Mouse (Mus musculus): ENCODE data around the gene Naglu.

The Naglu gene

DNA sequence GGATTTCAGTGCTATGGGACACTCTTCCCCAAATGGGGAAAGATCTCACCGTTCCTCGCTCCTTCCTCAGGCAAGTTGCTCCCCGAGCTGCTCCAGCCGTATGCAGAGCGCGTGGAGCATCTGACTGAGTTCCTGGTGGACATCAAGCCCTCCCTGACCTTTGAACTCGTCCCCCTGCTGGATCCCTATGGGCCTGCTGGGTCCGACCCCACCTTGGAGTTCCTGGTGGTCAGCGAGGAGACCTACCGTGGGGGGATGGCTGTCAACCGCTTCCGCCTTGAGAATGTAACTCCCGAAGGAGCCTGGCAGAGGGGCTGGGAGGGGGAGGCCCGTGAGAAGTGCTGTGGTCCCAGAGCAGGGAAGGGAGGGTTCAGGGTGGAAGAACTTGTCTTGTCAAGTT lies 14.4 kb downstream of the Naglu start:
- DNase-seq (ENCODE audit: low read depth, low spot score) = no peak

DNA sequence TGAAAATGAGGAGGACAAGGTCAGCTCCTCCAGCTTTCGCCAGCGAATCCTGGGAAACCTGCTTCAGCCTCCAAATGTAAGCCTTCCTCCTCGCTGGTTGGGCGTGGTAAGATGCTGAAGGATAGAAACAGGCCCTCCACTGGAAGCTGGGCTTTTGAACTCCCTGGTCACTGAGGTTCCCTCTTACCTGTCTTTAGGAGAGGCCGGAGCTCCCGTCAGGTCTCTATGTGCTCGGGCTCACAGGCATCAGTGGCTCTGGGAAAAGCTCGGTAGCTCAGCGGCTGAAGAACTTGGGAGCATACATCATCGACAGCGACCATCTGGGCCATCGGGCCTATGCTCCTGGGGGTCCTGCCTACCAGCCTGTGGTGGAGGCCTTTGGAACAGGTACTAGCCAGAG lies 15.0 kb downstream of the Naglu start:
- no peak for DNase-seq (ENCODE audit: low read depth, low spot score)

DNA sequence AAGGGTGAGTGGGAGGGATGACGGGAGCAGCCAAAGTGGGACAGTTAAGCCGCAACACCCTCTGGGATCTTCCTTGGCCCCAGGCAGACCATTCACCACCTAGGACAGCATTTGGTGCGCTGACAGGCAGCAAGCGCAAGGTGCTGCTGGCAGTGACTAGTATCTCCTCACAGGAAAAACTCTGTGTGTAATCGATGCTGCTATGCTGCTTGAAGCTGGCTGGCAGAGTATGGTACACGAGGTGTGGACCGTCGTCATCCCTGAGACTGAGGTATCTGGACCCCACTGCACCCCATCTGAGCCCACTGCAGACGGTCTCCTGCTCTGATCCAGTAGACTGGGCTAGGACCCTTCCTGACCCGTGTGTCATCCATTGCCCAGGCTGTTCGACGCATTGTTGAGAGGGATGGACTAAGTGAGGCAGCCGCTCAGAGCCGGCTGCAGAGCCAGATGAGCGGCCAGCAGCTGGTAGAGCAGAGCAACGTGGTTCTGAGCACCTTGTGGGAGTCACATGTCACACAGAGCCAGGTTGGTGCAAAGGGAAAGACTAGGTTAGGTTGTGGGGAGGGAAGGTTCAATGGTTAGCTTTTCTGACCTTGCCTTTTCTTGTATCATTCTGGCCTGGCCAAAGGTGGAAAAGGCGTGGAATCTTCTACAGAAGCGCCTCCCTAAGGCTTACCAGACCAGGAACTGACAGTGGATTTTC lies 16.0 kb downstream of the Naglu start:
- no peak for DNase-seq (ENCODE audit: low read depth, low spot score)

DNA sequence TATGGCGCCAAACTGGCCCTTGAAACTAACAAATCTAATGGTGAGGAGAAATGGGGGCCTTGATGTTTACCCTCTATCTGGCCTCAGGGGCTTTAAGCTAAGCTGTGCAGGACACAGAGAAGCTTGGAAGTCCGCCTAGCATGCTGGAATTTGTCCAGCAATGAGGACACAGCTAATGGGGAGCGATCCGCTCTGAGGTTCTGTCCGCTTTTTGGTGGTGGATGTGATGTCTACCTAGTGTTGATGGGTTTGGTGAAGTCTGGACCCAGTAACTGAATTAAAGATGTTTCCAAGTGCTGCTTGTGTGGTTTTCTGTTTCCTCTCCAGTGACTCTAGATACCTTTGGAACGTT lies 16.5 kb downstream of the Naglu start:
- peak; percentile 26 for DNase-seq (ENCODE audit: low read depth, low spot score)

DNA sequence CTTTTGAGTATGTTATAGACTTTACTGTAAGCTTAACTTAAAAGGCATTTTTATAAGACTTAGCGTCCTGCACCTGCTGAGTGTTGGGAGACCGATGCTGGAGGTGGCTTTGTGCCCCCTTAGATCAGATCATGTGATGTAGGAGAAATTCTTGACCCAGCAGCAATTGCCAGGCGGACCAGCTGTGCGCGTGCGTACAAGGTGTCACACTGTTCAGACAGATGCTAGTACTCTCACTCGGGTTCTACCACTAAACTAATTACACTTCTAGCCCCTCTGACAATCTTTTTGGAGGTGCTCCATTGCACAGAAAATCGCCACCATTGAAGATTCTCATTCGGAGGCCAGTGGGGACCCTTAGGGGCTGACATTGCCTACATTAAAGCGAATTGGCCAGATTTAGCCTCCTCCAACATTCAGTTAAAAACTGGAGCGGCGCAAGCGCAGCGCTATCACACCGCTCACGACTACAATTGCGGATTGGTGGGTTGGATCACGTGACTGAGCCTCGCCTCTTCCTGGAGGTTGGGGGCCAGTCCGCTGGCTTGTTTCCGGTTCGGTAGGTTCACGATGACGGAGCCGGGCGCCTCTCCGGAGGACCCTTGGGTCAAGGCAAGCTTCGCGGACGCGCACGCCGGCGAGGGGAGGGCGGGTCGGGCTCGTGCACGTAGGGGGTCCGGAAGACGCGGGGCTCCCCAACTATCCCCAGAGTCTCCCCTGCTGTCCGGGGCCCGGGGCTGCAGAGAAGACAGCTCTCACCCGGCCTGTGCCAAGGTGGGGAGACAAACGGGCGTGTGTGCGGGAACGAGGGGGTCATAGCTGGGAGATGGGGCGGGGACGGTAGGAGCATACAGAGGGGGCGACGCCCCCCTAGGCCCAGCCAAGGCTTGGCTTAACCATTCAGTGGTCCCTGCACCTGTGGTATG lies 17.2 kb downstream of the Naglu start, which contains the start of gene Mlx:
Gene Mlx, plus strand, starts transcription at position 522 of the 926 bp plus-strand sequence.
- peak; percentile 98 for DNase-seq (ENCODE audit: low read depth, low spot score)

DNA sequence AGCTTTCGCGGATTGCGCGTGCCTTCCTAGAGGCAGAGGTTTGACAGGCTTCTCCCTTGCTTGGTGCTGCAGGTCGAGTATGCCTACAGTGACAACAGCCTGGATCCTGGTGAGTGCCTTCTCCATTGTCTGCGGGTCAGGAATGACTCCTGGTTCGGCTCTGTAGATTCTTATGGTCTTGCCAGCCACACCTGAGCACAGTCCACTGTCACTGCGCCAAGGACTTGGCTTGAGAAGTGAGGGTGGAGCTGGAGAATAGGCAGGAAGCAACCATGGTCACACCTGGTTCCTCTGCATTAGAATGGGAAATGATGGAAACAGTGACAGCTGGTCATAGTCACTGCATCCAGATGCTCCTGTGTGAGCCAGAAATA lies 17.9 kb downstream of the Naglu start:
- DNase-seq (ENCODE audit: low read depth, low spot score) = peak; percentile 41

DNA sequence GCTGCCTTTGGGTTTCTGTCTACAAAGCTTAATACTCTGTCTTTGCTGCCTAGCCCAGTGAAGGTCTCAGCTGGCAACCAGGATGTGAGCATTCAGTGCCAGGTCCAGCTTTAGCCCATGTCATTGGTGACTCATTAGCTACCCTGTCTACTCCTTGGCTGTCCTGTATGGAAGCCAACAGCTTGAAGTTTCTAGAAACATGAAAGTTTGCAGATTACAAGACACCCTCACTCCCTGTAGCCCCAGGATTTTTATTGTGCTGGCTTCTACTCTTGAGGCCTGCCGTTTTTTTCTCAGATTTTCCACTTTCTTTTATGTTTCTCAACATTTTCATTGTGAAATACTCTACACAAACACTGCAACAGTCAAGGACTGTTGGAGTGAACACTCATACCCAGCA lies 20.1 kb downstream of the Naglu start:
- DNase-seq (ENCODE audit: low read depth, low spot score) = no peak

DNA sequence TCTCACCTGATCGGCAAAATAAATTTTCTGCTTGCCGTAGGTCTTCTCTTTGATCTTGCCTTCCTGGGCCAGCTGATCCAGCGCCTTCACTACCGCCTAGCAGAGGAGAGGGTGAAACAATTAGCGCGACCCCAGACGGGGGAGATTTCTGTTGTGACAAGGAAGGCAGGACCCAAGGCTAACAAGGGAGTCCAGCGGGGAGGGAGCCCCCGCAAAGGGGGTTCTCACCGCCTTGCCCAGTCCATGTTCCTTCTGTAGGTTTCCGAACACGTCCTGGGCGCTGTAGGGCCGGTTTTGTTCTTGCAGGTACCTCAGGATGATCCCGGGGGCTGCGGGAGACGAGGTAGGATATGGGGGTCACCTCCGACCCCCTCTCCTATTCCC lies 25.1 kb downstream of the Naglu start:
- DNase-seq (ENCODE audit: low read depth, low spot score) = no peak

DNA sequence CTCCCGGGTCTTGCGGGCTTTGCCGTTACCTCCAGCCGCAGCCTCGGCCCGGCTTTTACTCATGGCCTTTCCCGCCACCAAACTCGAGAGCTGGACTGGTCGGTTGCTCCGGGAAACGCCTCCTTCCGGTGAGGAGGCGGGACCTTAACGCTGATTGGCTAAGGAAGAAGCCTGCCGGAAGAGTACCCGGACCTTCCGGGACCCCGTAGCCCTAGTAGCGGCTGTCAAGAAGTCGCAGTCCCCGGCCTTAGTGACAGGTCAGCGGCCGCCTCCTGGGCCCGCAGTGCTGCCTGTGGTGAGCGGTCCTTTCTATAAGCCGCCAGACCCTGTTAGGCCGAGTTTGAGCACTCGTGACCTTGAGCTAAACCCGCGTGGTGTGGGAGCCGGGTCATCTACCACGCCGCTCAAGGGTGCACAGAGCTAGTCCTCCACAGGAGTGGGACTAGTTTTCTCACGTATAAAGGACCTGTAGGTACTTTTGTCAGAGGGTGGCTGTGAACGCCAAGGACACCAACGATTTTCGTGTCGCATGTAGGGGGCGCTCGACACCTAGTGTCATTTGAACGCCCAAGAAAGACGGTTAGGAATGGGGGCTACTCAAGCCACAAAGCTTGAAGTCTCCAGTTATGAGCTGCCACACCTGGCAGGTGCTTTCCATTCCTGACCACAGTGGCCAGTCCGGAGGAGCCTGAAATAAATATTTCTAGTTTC lies 25.7 kb downstream of the Naglu start, which contains the start of gene Psmc3ip:
Gene Psmc3ip, minus strand, starts transcription at position 123 of the 711 bp plus-strand sequence.
- peak; percentile 98 for DNase-seq (ENCODE audit: low read depth, low spot score)

DNA sequence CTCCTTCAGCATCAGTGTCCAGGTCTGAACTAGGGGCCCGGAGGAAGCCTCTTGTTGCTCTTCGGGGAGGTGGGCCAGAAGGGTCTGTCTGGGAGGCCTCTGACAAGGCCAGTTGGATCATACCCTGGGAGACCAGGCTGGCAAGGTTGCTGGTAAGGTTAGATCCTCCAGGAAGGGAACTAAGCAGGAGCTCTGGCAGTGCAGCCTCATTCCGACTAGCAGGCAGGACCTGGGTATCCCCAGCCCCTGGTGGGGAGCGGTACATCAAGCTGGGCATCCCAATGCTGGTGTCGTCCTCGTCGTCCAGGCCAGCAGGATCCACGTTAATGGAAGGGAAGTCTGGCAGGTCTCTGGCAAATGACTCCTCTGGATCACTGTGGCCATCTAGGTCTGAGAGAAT lies 28.4 kb downstream of the Naglu start:
- DNase-seq (ENCODE audit: low read depth, low spot score) = no peak

DNA sequence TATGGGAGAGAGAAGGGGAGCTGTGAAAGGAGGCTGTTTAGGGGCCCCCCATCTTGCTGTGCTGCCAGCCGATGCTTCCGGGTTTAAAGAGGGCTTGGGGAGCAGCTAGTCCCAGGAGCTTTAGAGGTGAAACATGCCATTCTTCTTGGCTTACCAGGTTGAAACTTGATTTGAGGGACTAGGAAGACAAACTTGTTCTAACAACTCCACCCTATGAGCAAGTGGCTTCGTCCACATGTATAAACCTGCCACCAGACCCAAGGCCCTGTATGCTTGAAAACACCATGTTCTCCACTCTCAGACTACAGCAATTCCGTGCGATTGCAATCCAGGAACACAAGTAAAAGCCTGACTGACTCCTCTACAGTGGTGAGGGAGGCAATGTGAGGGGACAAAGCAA lies 33.2 kb downstream of the Naglu start:
- no peak for DNase-seq (ENCODE audit: low read depth, low spot score)

DNA sequence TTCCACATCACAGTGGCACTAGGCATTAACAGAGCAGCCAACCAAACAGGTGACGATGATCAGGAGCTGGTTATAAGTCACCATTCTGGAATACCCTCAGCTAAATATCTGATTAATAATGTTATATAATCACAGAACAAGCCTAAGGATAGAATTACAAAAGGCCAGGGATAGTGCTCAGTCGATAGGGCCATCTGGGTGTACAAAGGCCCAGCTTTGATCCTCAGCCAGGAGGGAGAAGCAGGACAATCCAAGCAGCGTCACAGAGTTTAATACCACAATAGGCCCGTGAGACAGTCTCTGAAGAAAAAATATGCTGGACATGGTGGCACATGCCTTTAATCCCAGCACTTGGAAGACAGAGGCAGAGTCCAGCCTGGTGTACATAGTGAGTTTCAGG lies 39.5 kb downstream of the Naglu start:
- DNase-seq (ENCODE audit: low read depth, low spot score) = peak; percentile 29

DNA sequence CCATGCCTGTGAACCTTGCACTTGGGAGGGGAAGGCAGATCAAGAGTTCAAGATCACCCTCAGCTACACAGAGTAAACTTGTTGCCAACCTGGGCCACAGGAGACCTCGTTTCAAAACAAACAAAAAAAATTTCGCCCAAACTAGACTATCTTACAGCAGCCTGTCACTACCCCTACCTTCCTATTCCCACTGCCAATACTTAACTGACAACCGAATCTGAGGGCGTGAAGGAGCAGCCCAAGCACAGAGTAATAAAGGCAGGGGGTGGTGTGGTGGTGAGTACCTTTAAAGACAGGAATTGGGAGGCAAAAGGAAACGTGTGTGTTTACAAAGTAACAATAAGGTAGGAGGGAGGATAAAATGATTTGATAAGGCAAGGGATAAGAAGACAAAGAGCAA lies 40.9 kb downstream of the Naglu start:
- DNase-seq (ENCODE audit: low read depth, low spot score) = no peak

DNA sequence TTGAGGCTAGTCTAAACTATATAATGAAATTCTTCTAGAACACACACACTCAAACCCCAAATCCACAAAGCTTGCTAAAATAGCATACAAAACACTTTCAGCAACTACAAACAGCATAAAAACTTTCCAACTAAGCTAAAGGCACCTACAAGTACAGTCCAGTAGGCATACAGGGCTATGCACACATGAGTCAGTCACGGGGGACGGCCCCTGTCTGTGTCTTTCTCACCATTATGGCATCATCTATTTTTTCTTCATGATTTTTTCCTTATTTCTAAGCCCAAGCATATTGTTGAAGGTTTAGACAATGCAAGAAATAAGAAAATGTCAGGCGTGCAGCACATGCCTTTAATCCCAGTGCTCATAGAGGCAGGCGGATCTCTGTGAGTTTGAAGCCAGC lies 41.4 kb downstream of the Naglu start:
- no peak for DNase-seq (ENCODE audit: low read depth, low spot score)

DNA sequence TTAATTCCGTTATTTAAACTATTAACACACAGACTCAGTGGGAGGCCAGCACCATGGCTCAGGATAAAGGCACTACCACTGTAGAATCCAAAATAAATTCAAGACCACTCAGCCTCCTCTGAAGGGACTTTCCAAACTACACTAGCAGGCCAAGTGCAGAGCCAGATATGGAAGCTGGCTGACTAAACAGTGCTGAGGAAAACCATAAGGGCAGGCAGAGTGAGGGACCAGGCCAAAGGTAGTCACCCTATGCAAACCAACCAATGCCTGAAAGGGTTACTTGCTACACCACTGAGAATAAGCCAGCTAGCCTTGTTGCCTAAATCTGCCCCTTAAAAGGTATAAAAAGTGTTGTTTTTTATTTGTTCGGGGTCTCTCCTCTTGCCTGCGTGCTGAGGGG lies 42.4 kb downstream of the Naglu start:
- DNase-seq (ENCODE audit: low read depth, low spot score) = no peak

DNA sequence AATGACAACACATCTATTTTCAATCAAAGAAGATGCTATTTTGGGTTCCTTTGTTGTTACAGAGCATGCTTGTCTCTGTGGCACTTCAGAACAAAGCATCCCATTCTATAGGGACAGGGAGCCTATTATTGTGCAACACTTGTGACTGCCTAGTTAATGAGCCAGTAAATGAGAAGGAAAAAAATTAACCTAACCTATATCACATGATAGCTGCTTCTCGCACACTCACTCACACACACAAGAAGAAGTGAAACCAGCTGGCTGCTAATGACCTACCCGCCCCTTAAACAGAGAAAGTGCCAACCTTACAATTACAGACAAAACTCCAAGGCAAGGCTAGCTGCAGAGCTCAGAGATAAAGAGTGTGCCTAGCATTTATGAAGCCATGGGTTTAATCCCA lies 45.8 kb downstream of the Naglu start:
- peak; percentile 82 for DNase-seq (ENCODE audit: low read depth, low spot score)

DNA sequence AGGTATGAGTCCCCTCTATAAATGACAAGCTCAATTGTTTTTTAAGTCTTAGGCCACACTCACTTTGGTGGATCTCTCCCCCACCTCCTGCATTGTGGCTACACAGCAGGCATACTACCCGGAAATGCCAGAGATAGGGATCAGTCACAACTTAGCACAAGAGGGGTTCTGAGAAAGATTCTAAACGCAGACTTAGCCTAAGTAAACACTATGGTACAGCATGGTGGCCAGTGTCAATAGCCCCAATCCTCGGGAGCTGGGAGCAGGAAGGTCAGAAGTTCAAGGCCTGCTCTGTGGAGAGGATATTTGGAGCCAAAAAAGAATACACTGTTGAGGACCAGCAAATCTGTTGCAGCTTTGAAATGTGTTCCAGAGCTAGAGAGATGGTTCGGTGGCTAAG lies 48.3 kb downstream of the Naglu start:
- no peak for DNase-seq (ENCODE audit: low read depth, low spot score)

DNA sequence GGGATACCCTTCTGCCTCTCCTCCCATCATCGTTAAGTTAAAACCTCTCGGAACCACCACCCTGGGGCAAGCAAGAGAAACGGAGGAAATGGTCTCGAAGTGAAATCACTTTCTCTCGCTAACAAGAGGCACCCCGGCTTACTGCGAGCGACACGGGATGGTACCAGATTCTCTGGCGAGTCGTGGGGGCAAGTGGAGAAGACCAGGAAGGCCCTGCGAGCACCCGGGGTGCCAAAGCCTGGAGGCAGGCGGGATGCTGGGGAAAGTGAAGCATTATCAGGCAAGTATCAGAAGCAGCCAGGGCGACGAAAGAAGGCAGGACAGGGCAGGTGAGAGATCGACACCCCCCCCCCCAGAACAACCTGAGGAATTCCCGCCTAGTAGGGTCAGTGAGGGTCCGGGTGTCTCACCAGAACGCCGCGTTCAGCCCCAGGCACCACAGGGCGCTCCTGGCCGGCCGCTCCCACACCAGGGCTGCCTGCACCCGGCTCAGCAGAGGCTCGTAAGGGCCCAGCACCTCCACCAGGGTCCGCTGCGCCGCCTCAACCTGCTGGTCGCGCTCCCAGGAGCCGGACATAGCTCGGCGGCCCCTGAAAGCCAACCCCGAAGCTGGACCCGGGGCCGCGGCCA lies 49.4 kb downstream of the Naglu start:
- no peak for DNase-seq (ENCODE audit: low read depth, low spot score)

DNA sequence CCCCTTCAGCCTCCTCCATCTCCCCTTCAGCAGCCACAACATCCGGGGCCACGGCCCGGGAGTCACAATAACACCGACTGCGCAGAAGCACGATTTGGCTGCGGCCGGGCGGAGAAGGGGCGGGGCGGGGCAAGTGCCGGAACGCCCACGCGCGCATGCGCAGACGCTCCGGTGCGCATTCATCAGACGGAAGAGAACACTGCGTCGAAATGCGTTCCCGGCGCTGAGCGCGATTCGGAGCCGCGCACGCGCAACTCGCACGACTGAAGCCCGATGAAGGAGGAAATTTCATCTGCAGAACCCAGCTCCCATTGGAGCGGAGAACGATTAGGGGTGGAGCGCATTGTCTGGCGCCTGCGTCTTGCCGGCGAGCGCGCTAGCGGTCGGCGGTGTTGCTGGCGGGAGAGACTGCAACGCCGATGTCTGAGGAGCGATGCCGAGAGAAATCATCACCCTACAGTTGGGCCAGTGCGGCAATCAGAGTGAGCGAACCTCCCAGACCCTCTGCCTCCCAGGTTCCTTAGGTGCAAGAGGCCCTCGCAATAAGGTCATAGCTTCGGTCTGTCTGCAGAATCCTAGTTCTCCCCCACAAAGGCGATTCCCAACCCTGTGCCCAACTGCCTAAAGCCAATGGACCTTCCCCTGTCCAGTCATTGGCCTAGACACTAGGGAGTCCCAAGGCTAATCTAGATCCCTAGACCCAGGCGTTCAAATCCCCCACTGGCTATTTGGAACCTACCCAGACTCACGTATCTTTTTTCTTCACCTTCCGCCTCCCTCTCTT lies 50.1 kb downstream of the Naglu start, which contains the start of the genes Retreg3 and Tubg1:
Gene Retreg3, minus strand, starts transcription at position 133 of the 784 bp plus-strand sequence.
Gene Tubg1, plus strand, starts transcription at position 178 of the 784 bp plus-strand sequence.
- DNase-seq (ENCODE audit: low read depth, low spot score) = peak; percentile 100

DNA sequence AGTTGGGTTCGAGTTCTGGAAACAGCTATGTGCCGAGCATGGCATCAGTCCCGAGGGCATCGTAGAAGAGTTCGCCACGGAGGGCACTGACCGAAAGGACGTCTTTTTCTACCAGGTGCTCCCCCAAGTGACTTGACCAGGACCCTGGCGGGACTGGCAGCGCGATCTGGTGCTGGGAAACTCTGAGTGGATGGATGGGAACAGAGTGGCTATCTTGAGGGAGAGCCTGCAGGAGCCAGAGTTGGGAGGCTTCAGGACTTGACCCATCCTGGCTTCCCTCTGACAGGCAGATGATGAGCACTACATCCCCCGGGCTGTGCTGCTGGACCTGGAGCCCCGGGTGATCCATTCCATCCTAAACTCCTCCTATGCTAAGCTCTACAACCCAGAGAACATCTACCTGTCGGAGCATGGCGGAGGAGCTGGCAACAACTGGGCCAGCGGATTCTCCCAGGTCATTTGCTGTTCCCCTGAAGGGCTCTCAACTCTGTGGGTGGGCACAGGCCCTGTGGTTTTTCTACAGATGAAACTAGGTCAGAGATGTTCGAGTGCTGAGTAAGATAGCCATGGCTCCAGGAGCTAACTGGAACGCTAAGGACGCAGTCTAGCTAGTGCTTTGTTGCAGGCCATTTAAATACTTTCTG lies 50.9 kb downstream of the Naglu start:
- DNase-seq (ENCODE audit: low read depth, low spot score) = no peak
